Mouse (Mus musculus) ovary, adult 18-20 months (tissue): Measurements from ENCODE around the gene Hmgcl.
"Not testable (repeated sequence)": the region's sequence is repeated elsewhere in the genome, so short reads cannot be mapped to it uniquely, and the experiment has no call there.

Source experiments
- DNase-seq: peaks from one replicate; pipeline ENCODE4 v3.0.0; 2022; ENCODE audit warnings: low spot score, mixed read lengths

The Hmgcl gene

DNA sequence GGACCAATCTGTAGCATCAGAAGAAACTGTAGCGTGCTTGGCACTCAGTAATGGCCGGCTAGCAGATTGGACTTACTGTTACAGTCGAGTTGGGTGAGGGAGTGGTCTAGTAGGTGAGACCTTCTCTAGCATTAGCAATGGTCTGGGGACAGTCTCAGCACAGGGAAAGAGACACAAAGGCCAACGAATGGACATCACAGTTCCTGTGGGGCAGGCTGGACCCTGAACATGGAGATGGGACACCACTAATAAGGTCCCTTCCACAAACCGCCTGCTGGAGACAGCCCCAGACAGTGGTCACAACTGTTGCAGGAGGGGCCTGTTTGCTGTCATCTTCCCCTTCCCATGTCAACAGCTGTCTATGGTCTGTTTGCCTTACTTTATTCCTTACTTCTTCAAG lies 15.5 kb downstream of the Hmgcl start:
- DNase-seq: no peak

DNA sequence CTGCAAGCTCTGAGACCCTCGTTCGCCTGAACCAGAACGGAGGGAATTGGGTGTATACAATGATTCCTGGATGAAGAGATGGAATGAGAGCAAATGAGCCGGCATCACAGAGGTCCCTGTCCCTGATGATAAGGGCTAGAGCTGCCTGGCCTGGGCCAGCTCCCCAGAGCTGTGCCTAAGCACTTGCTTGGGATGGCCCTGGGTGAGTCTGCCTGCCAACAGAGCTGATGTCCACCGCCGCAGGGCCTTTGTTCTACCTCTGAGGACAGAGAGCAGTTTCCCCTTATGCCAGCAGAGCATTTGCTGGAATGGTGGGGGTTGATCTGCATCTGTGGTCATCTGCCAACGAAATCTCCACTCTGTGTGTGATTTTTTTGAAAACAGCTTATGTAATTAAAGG lies 15.9 kb downstream of the Hmgcl start:
- DNase-seq: no peak

GRCm38 (mm10) chr4:135962946-135963345 lies 16.7 kb downstream of the Hmgcl start:
- no peak for DNase-seq

GRCm38 (mm10) chr4:135963457-135964193 lies 17.4 kb downstream of the Hmgcl start, which contains the start of gene Gale:
Gene Gale (plus strand): TSS chr4:135963727.
- DNase-seq: peak; percentile 92

DNA sequence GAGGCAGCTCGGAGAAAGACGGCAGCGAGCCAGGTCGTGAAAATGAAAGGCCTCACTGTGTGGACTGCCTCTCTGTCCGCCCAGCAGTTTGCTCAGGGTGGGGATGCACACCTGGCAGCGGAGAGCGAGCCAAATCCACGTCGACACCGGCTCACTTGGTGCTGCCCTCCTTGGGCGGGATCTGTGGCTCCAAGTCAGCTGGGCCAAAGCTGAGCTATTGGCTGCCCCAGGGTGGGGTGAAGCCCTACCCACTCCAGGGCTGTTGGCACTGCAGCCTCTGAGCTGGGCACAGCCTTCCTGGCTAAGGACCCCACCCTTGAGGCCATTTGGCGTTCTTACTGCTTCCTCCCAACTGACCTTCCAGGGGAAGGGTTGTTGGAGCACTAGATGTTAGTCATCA lies 18.2 kb downstream of the Hmgcl start:
- DNase-seq: peak; percentile 59

DNA sequence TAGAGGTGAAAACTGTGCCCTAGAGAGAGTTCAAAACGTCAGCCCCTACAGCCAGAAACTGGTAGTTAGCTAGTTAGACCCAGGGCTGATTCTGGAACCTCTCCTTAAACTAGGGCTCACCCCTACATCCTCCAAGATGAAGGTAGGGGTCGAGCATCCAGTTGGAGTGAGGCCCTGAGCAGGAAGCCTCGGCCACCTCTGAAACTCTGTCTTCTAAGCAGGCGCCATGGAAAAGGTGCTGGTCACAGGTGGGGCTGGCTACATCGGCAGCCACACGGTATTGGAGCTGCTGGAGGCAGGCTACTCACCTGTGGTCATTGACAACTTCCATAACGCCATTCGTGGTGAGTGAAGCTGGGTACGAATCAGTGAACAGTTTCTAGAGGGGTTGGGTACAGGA lies 18.9 kb downstream of the Hmgcl start:
- DNase-seq: no peak

DNA sequence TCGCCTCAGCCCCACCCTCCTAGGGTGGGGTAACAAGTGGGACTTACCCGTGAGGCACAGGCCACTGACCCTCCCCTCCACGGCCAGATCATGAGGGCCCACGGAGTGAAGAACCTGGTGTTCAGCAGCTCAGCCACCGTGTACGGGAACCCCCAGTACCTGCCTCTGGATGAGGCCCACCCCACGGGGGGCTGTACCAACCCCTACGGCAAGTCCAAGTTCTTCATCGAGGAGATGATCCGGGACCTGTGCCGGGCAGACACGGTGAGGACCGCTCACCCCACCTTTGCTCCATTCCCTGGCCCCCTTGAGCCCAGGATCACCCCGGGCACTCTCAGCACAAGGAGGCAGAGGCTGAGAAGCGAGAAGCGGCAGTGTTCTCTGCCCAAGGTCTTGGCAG lies 20.0 kb downstream of the Hmgcl start:
- DNase-seq: no peak

GRCm38 (mm10) chr4:135967086-135967760 lies 21.0 kb downstream of the Hmgcl start:
- DNase-seq: no peak

GRCm38 (mm10) chr4:135968271-135968869 lies 22.1 kb downstream of the Hmgcl start:
- no peak for DNase-seq

GRCm38 (mm10) chr4:135969070-135969750 lies 23.0 kb downstream of the Hmgcl start:
- DNase-seq: no peak

- no peak for DNase-seq
Measured at GRCm38 (mm10) chr4:135970585-135970984, 24.3 kb downstream of the Hmgcl start.

DNA sequence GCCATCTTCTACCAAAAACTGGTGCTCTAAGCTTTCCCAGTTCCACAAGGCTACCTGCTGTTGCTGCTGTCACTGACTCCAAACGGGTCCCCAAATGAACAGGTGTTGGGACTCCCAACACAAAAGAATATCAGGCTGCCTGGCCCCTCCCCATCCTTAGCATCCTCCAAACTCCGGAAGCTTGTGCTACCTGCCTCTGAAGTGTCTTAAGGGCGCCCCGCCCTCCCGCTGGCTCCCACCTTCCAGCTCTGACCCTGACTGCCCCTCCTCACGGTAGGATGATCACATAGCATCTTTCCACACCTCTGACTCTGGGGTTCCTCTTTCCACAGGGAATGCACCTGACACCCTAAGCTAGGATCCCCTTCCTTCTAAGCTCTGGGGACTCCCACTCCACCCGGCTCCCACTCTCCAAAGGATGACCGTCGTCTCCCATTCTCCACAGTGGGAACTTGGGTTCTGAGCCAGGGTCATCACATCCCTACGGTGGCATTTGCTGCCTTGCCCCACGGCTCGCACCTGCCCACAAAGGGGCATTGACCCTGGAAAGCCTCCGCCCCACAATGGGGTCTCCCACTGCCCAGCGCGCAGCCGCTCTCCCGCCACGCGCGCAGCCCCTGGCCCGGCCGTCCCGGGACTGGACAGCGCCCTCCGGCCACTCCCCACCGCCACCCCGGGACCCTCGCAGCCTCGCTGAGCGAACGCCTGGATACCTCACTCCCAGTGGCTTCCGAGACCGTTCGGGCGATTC lies 25.7 kb downstream of the Hmgcl start:
- no peak for DNase-seq

GRCm38 (mm10) chr4:135972556-135972906 lies 26.3 kb downstream of the Hmgcl start, which contains the start of gene Lypla2:
Gene Lypla2 (minus strand): TSS chr4:135972626.
- DNase-seq: peak; percentile 81

- DNase-seq: no peak
Measured at GRCm38 (mm10) chr4:135972911-135973811, 26.9 kb downstream of the Hmgcl start.

DNA sequence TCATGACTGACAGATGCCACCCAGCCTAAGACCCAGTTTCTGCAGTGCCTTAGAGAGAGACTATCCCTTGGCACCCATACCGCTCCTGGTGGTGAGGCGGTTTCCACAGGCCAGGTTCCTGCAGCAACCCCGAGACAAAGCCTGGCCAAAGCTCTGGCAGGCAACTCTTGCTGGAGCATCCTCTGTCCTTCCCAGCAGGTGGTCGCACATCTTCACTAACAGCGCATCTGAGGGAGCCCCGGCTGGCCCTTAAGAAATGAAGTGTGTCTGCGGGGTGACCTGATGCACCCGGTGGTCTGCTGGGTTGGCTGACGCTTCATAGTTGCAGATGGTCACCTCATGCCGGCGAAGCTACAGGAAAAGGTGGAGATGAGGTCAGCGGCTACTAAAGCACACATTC lies 29.9 kb downstream of the Hmgcl start:
- DNase-seq: no peak

DNA sequence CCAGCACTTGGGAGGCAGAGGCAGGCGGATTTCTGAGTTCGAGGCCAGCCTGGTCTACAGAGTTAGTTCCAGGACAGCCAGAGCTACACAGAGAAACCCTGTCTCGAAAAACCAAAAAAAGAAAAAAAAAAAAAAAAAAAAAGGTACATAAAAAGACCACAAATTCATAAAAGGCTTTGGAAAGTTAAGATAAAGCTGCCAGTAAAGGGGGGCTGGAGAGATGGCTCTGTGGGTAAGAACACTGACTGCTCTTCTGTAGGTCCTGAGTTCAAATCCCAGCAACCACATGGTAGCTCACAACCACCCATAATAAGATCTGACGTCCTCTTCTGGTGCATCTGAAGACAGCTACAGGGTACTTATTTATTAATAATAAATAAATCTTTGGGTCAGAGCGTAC lies 34.0 kb downstream of the Hmgcl start:
- DNase-seq: not testable (repeated sequence)

GRCm38 (mm10) chr4:135981524-135982063 lies 35.3 kb downstream of the Hmgcl start:
- DNase-seq: no peak

DNA sequence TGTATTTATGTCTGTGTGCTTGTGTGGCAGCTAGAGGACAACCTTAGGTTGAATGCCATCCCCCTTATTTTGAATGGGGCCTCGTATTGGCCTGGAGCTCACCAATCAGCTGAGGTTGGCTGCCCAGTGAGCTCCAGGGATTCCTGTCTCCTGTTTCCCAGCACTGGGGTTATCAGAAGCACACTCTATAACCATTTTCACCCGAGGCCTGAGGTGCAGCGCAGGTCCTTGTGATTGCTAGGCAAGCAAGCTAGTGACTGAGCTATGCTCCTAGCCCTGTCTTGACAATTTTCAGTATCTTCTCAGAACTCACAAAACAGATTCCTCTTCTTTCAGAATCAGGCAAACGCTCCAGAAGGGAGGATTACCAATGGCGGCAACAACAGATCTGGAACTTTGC lies 38.3 kb downstream of the Hmgcl start:
- DNase-seq: no peak

DNA sequence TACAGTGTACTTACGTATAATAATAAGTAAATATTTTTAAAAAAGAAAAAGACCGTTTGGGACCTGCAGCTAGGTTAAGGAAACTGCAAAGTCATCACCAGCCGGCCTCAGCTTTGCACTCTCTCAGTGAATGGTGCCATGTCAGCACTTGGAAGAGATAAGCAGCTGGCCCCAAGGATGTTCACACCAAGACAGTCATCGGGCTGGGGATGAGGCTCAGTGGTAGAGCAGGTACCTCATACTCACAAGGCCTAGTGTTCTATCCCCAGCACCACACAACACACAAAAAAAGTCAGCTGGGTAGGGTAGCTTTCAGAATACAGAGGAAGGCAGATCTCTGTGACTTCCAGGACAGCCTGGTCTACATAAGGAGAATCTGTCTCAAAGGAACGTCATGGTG lies 38.9 kb downstream of the Hmgcl start:
- DNase-seq: no peak

- DNase-seq: no peak
Measured at GRCm38 (mm10) chr4:135985769-135986168, 39.5 kb downstream of the Hmgcl start.
